ENCODE assay signal across 8 mouse cellular contexts in the genomic region with DNA sequence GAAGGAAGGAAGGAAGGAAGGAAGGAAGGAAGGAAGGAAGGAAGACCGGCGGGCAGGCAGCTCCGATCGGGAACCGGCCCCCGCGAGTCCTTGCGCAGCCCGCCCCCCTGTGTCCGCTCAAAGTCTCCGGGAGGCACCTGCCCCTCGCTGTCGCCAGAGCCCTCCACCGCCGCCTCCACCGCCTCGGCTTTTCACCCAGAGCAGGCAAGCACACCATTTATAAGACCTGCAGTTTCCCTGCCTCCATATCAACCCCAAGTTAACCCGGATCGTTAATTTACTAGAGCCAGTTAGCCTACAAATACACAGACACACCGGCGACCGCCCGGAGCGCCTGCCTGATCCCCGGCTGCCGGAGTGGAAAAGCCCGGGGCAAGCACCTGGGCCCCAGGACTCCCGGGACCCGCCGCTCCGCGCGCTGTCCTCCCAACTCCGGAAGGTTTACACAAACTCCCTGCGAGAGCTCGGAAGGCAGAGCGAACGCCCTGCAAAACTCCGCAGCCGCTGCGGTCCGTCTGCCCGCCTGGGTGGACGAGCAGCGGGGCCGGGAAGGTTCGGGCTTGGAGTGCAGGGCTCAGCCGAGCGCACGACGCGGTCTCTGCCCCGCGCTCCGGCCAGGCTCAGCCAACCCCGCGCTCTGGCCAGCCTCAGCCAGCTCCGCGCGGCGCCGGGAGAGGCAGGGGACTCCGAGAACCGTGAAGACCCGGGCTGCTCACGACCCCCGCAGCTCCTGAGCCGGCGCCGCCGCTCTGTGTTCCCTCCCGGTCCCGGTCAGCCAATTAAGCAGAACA. TPM values are rescaled to one million over a fixed set of nuclear protein-coding genes. Genes with fewer than 3 reads are reported as not detected.
DNase-seq lines count a peak whose midpoint lies in the region; ATAC-seq and TF ChIP-seq lines count a peak whose summit lies in the region.

No protein-coding gene starts in this region.

- H3K36me3 ChIP-seq in CH12.LX (replicated peaks in 1 of 2; ENCODE audit: control insufficient read depth in 1 of 2, insufficient read depth in 1 of 2, low read length in 1 of 2): no peaks in the 10 kb centered on the region
- no peaks in the 10 kb centered on the region for H3K36me3 ChIP-seq in heart, embryonic 15.5 days
- H3K36me3 ChIP-seq in kidney, postnatal 0 days (ENCODE audit: insufficient read depth, low read length): no peaks in the 10 kb centered on the region
- no peaks in the 10 kb centered on the region for H3K36me3 ChIP-seq in lung, embryonic 14.5 days (ENCODE audit: insufficient read depth)

- ATAC-seq in erythroblast, adult 5-6 weeks (replicated peaks; ENCODE audit: low FRiP score, poor library complexity, severe bottlenecking): peak; percentile 42
- peak; percentile 56 for ATAC-seq in heart, embryonic 15.5 days (replicated peaks; ENCODE audit: insufficient number of reproducible peaks, insufficient read depth, low FRiP score, low read depth)
- peak; percentile 60 for ATAC-seq in kidney, postnatal 0 days (replicated peaks; ENCODE audit: low FRiP score, low read depth)
- peak; percentile 71 for ATAC-seq in lung, embryonic 14.5 days (ENCODE audit: insufficient read depth)

- peak in 1 of 2 experiments; percentile 19; a peak in 2 of 4 replicates for TF ChIP-seq CTCF in CH12.LX (conservative IDR thresholded peaks at IDR 0.05 in 1 of 2, IDR thresholded peaks at IDR 0.05 in 1 of 2; ENCODE audit: low read depth in 2 of 2, low read length in 2 of 2)
- TF ChIP-seq CTCF in bone marrow, adult 2 months (IDR thresholded peaks at IDR 0.05; ENCODE audit: control insufficient read depth, insufficient read depth, low read length): no peak
- TF ChIP-seq CTCF in kidney, postnatal 0 days (IDR thresholded peaks at IDR 0.05; ENCODE audit: low read depth): peak; percentile 22; the same call in 1 of the 2 replicates
- TF ChIP-seq CTCF in lung, embryonic 14.5 days (IDR thresholded peaks at IDR 0.05; ENCODE audit: low read depth): peak; percentile 3; the same call in 1 of the 2 replicates

- dilution Hi-C loops in CH12.LX (cut with MboI; ENCODE audit: extremely low pct_ligation_motif_present, extremely low pct_unique_long_range_greater_than_20kb, low sequenced_read_pairs): no loop called here

- no peak for TF ChIP-seq EP300 in CH12.LX (IDR thresholded peaks at IDR 0.05; ENCODE audit: low read length)

- H3K4me2 ChIP-seq in CH12.LX (ENCODE audit: insufficient read depth, low read depth, poor library complexity, severe bottlenecking): peak overlapping the region; percentile 96
- H3K4me2 ChIP-seq in heart, embryonic 15.5 days: peak overlapping the region; percentile 97
- H3K4me2 ChIP-seq in kidney, postnatal 0 days (ENCODE audit: low read length): peak overlapping the region; percentile 99
- peak overlapping the region; percentile 99 for H3K4me2 ChIP-seq in lung, embryonic 14.5 days

- H3K4me1 ChIP-seq in CH12.LX (ENCODE audit: control insufficient read depth in 1 of 2, insufficient read depth in 2 of 2): peaks cover 0 to 11% of the 10 kb centered on the region in 2 experiments; a peak in 2 of 4 replicates
- no peaks in the 10 kb centered on the region; the same call in 1 of the 2 replicates for H3K4me1 ChIP-seq in bone marrow, adult 2 months (ENCODE audit: control insufficient read depth, insufficient read depth, low read length)
- H3K4me1 ChIP-seq in heart, embryonic 15.5 days (replicated peaks): peaks cover 39% of the 10 kb centered on the region
- H3K4me1 ChIP-seq in kidney, postnatal 0 days (replicated peaks; ENCODE audit: insufficient read depth, low read length): peaks cover 4% of the 10 kb centered on the region
- H3K4me1 ChIP-seq in lung, embryonic 14.5 days (ENCODE audit: insufficient read depth): 0 out of 2 replicates have a peak, but pooled peaks cover 3% of the 10 kb centered on the region

- H3K27me3 ChIP-seq in CH12.LX (replicated peaks): peaks cover 19% of the 10 kb centered on the region
- H3K27me3 ChIP-seq in heart, embryonic 15.5 days: 0 out of 2 replicates have a peak, but pooled peaks cover 5% of the 10 kb centered on the region
- H3K27me3 ChIP-seq in kidney, postnatal 0 days (ENCODE audit: insufficient read depth, low read length): no peaks in the 10 kb centered on the region
- peaks cover 33% of the 10 kb centered on the region for H3K27me3 ChIP-seq in lung, embryonic 14.5 days (ENCODE audit: insufficient read depth, low read length)

- H3K27ac ChIP-seq in CH12.LX (ENCODE audit: insufficient read depth, low read depth): no peak overlapping the region
- H3K27ac ChIP-seq in bone marrow, adult 2 months (ENCODE audit: control insufficient read depth, insufficient read depth, low read depth, low read length, poor library complexity): peak overlapping the region; percentile 84
- H3K27ac ChIP-seq in heart, embryonic 15.5 days: peak overlapping the region; percentile 94
- peak overlapping the region; percentile 67 for H3K27ac ChIP-seq in kidney, postnatal 0 days
- peak overlapping the region; percentile 52; the same call in 1 of the 2 replicates for H3K27ac ChIP-seq in lung, embryonic 14.5 days (ENCODE audit: low read depth)

- peak overlapping the region; percentile 19; the same call in 1 of the 2 replicates for H3K9ac ChIP-seq in CH12.LX (ENCODE audit: insufficient read depth, low read depth)
- peak overlapping the region; percentile 87 for H3K9ac ChIP-seq in heart, embryonic 15.5 days
- H3K9ac ChIP-seq in kidney, postnatal 0 days (ENCODE audit: low read depth, low read length): peak overlapping the region; percentile 68
- H3K9ac ChIP-seq in lung, embryonic 14.5 days: peak overlapping the region; percentile 58

- no peak; the same call in 1 of the 2 replicates for TF ChIP-seq RAD21 in CH12.LX (IDR thresholded peaks at IDR 0.05; ENCODE audit: low read depth, low read length)

- no peak for TF ChIP-seq POLR2A in CH12.LX (IDR thresholded peaks at IDR 0.05; ENCODE audit: low read depth, low read length)
- 0 out of 2 replicates have a peak, but pooled peaks have one; percentile 26 for TF ChIP-seq POLR2A in bone marrow, adult 2 months (IDR thresholded peaks at IDR 0.05; ENCODE audit: borderline replicate concordance, control insufficient read depth, low read depth, low read length)

- H3K4me3 ChIP-seq in CH12.LX (replicated peaks in 1 of 3; ENCODE audit: low read depth in 2 of 3, low read length in 2 of 3, poor library complexity in 1 of 3): peak overlapping the region; percentile 52 to 83 (median 62)
- peak overlapping the region; percentile 70 for H3K4me3 ChIP-seq in bone marrow, adult 2 months (replicated peaks; ENCODE audit: control insufficient read depth, low read depth, low read length)
- H3K4me3 ChIP-seq in heart, embryonic 15.5 days: peak overlapping the region; percentile 84
- peak overlapping the region; percentile 53 for H3K4me3 ChIP-seq in kidney, postnatal 0 days (replicated peaks; ENCODE audit: low read depth, low read length)
- peak overlapping the region; percentile 64 for H3K4me3 ChIP-seq in lung, embryonic 14.5 days (ENCODE audit: low read depth, low read length)

- peak; percentile 17 for DNase-seq in CH12.LX (ENCODE audit: extremely low read depth)
- peak; percentile 67 for DNase-seq in kidney, postnatal 0 days (ENCODE audit: low spot score)
- peak; percentile 70 for DNase-seq in lung, embryonic 14.5 days
- DNase-seq in ovary, postnatal 10 days (ENCODE audit: low spot score): peak; percentile 24
- peak; percentile 6 to 27 for DNase-seq in thymus, postnatal 10 days (ENCODE audit: low spot score in 2 of 2)

- H3K9me3 ChIP-seq in CH12.LX (replicated peaks; ENCODE audit: low read length): peaks cover 8% of the 10 kb centered on the region
- no peaks in the 10 kb centered on the region for H3K9me3 ChIP-seq in heart, embryonic 15.5 days (replicated peaks)
- no peaks in the 10 kb centered on the region for H3K9me3 ChIP-seq in kidney, postnatal 0 days (replicated peaks; ENCODE audit: low read length)
- H3K9me3 ChIP-seq in lung, embryonic 14.5 days (ENCODE audit: low read depth, low read length): peaks cover 7% of the 10 kb centered on the region; the same call in 1 of the 2 replicates

- no peaks in the 10 kb centered on the region for H3K79me2 ChIP-seq in CH12.LX (replicated peaks; ENCODE audit: control insufficient read depth, extremely low read depth, insufficient read depth, poor library complexity, severe bottlenecking)

- in situ Hi-C loops in CH12.LX (cut with MboI; ENCODE audit: low pct_ligation_motif_present, low pct_unique_long_range_greater_than_20kb, low sequenced_read_pairs): no loop called here

- WGBS in bone marrow, adult 2 months: under 1% methylated on average over 73 of the region's 73 CpGs
- under 1% methylated on average over 72 of the region's 73 CpGs for WGBS in heart, embryonic 15.5 days
- WGBS in kidney, postnatal 0 days: under 1% methylated on average over 66 of the region's 73 CpGs
- WGBS in lung, embryonic 14.5 days: under 1% methylated on average over 73 of the region's 73 CpGs

TF ChIP-seq in CH12.LX, 34 proteins besides CTCF, POLR2A, EP300 and RAD21:
- TF ChIP-seq UBTF (IDR thresholded peaks at IDR 0.05; ENCODE audit: low read depth, low read length): 0 out of 2 replicates have a peak, but pooled peaks have one; percentile 82
- TF ChIP-seq RCOR1 (conservative IDR thresholded peaks at IDR 0.05; ENCODE audit: low read depth, low read length): no peak

RNA-seq across cellular contexts. Expression of gene Dpf3, which starts 0.7 kb away (rescaled TPM):
- total RNA-seq in CH12.LX (2012; rRNA removed): 0.42 TPM in 2 replicates
- 0.85 and 1.2 TPM in 2 replicates for total RNA-seq in CH12.LX (2014; rRNA removed)
- polyA plus RNA-seq in CH12.LX (2012; ENCODE audit: insufficient read length, low read depth): 1.2 and 3.2 TPM in 2 replicates
- polyA plus RNA-seq in bone marrow, adult 2 months (2011; ENCODE audit: insufficient read depth, insufficient read length, low replicate concordance, missing spikeins): 24.7 and 25.6 TPM in 2 replicates
- total RNA-seq in erythroblast, adult 5-6 weeks (2015; ENCODE audit: low replicate concordance): 29.2 and 45.1 TPM in 2 replicates
- 138 and 157 TPM in 2 replicates for total RNA-seq in erythroblast, adult 5-6 weeks (2017; ENCODE audit: low replicate concordance)
- 17.3 and 20.7 TPM in 2 replicates for polyA plus RNA-seq in heart, embryonic 15.5 days (2015; fragmentation: Nextera tagmentation; extraction: Ambion mirVana)
- polyA plus RNA-seq in kidney, postnatal 0 days (2015; fragmentation: Nextera tagmentation; extraction: Ambion mirVana): 7.8 and 9.3 TPM in 2 replicates
- polyA plus RNA-seq in lung, embryonic 14.5 days (2014; fragmentation: Nextera tagmentation; extraction: Ambion mirVana): 3.1 and 3.9 TPM in 2 replicates

RNA-seq across cellular contexts. Expression of gene Dcaf4, which starts 33.4 kb away (rescaled TPM):
- total RNA-seq in CH12.LX (2012; rRNA removed) (22.0 and 22.1 TPM in 2 replicates), CH12.LX (2014; rRNA removed) (21.5 and 23.6 TPM in 2 replicates)
- 17.3 and 19.4 TPM in 2 replicates for polyA plus RNA-seq in CH12.LX (2012; ENCODE audit: insufficient read length, low read depth)
- polyA plus RNA-seq in bone marrow, adult 2 months (2011; ENCODE audit: insufficient read depth, insufficient read length, low replicate concordance, missing spikeins): 12.0 and 22.7 TPM in 2 replicates
- 8.1 TPM in 1 of 2 replicates, not detected in the other for total RNA-seq in erythroblast, adult 5-6 weeks (2015; ENCODE audit: low replicate concordance)
- total RNA-seq in erythroblast, adult 5-6 weeks (2017; ENCODE audit: low replicate concordance): 1.7 and 4.7 TPM in 2 replicates
- 22.5 and 27.8 TPM in 2 replicates for polyA plus RNA-seq in heart, embryonic 15.5 days (2015; fragmentation: Nextera tagmentation; extraction: Ambion mirVana)
- polyA plus RNA-seq in kidney, postnatal 0 days (2015; fragmentation: Nextera tagmentation; extraction: Ambion mirVana): 19.8 and 20.6 TPM in 2 replicates
- 21.3 and 25.1 TPM in 2 replicates for polyA plus RNA-seq in lung, embryonic 14.5 days (2014; fragmentation: Nextera tagmentation; extraction: Ambion mirVana)

Comparison
In these comparisons a context has a peak if more than half of its experiments do, and no peak if none do; other contexts are left out.
1. DNase-seq: peak in every context shown above with its lines; median percentile 70 in lung, embryonic 14.5 days; 67 in kidney, postnatal 0 days; 24 in ovary, postnatal 10 days; 17 in CH12.LX; 16 in thymus, postnatal 10 days.
2. H3K9ac ChIP-seq: peak in every context shown above with its lines; median percentile 87 in heart, embryonic 15.5 days; 68 in kidney, postnatal 0 days; 58 in lung, embryonic 14.5 days; 19 in CH12.LX.